Mouse (Mus musculus) brain, embryonic 14.5 days (tissue): Measurements from ENCODE around the gene Lce3a.

ENCODE experiments used
- CTCF ChIP-seq: fragments of 200-500 bp; IDR thresholded peaks from 2 replicates; pipeline ENCODE4 v1.5.1; 2012; ENCODE audit warnings: inconsistent platforms, mild to moderate bottlenecking, moderate library complexity, borderline replicate concordance; ENCODE audit not compliant: insufficient read depth, insufficient read length; ENCODE audit errors: extremely low read depth
- POLR2A ChIP-seq: fragments of 200-500 bp; IDR thresholded peaks from 2 replicates; pipeline ENCODE4 v1.6.1; 2012; ENCODE audit warnings: mild to moderate bottlenecking, inconsistent platforms, borderline replicate concordance; ENCODE audit not compliant: poor library complexity, insufficient read depth, insufficient read length, severe bottlenecking; ENCODE audit errors: extremely low read depth

DNA sequence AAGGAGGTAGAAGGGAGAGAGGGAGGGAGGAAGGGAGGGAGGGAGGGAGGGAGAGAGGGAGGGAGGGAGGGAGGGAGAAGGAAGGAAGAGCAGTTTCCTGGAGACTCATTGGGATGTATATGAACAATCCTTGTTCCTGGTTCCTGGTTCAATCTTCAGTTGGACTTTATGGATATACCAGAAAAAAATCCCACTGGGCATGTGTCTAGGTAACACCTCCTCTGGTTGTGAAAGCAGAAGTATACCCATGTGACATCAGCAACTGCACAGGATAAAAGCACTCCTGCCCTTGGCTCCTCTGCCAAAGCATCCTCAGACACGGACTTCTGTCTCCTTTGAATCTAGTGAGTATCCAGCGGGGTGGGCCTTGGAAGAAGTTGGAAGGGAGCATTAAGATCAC, 6.6 kb upstream of the Lce3a start, which contains the start of gene Lce3b:
- TF ChIP-seq CTCF (no peak), POLR2A (no peak)
